Mouse (Mus musculus): ENCODE measurements at regions not wholly inside any gene's neighbourhood (a gene's known extent, or its start where the extent isn't known, plus 50 kb on each side); places are given as distances from the start of the nearest gene placed in this dataset.

DNA sequence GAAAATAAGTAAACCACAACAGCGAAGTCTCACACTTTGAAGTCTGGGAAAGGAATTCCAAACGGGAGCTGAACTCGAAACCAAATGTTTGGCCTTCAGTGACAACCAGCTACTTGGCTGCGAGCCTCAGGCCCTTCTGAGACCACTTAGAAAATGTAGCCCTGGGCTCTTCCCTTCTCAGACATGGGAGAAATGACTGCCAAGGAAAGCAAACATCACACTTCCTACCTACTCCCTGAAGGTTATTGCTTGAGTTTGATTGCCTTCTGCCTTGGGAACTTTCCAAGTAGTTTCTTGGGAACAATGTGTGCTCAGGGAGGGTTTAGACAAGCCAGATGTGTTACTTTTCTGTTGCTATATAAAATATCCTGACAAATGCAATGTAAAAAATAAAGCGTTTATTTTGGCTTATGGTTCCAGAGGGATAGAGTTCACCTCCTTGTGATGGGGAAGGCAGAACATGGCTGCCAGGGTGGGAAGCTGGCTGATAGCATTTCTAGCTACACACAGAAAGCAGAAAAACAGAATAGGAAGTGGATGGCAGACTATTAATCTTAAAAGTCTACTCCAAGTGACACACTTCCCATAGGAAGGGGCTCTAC, 194.8 kb upstream of the Rack1 start:
- peak; percentile 27 for DNase-seq (ENCODE audit: low spot score)

DNA sequence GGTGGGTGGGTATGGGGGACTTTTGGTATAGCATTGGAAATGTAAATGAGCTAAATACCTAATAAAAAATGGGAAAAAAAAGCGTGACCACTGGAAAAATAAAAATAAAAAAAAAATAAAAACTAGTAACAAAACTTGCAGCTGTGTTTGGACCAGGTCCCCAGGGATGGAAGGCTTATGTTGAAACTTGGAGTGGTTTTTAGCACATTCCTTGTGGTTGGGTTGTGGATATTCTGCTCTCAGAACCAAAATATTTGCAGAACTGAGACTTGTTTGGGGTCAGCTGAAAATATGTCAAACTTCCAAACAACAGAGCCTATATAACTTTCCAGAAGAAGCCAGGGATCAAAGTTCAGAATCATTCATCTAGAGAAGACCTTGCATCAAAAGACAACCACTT, 199.0 kb upstream of the Rack1 start:
- no peak for DNase-seq (ENCODE audit: low spot score)

DNA sequence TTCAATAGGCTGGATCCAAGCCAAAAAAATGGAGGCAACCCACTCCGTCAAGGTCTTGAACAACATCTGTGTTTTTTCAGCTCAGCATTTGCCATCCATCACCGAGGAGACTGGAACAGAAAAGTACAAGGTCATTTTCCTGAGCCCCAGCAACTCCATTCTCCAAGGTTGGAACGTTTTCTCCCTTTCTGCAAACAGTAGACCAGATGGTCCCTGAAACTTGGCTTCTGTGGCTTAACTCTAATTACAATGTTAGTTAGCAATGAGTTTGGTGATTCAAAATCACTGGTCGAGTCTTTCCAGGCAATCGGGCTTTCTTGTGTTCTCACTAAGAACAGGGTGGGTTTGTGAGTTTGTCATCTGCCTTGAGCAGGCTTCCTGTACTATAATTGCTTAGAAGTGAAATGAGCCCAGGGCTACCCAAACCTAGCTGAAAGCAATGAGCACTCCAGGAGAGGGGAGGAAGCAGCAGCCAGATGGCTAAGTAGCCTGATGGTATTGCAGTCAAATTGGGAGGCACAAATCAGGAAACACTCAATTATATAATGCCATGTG, 200.5 kb upstream of the Rack1 start:
- DNase-seq (ENCODE audit: low spot score) = no peak

DNA sequence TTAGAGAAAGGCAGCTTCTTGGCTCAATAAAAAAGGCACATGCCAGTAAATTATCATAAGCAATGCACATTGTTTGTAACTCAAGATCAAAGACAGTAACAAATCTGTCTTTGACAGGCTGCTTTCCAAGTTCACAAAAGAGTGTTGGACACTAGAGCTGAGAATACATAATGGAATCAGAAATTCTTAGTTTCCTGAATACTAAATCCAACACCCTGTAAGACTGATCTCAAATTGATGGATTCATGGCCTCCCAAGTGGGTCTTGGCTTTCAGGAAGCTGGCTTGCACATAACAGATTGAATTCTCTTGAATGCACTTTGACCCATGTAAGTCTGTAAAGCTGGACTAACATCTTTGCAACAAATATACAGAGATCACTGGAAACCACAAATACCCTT, 201.1 kb upstream of the Rack1 start:
- DNase-seq (ENCODE audit: low spot score) = no peak

DNA sequence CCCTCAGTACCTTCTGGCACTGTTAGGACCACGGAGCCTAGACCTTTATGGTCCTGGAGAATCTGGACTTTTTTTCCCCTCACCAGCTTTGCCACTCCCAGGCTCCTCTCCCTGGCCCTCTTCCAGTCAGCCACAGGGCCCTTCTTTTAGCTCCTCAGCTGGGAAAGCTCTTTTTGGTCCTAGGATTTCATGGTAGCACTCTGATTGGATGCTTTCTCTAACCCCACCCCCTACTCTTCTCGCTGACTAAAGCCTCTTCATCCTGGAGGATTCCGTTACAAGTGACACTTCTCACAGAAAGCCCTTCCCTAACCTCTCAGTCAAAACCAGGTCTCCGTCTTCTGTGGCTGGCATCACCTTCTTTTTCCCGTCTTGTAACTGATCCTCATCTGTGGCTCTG, 205.7 kb upstream of the Rack1 start:
- DNase-seq (ENCODE audit: low spot score) = no peak

DNA sequence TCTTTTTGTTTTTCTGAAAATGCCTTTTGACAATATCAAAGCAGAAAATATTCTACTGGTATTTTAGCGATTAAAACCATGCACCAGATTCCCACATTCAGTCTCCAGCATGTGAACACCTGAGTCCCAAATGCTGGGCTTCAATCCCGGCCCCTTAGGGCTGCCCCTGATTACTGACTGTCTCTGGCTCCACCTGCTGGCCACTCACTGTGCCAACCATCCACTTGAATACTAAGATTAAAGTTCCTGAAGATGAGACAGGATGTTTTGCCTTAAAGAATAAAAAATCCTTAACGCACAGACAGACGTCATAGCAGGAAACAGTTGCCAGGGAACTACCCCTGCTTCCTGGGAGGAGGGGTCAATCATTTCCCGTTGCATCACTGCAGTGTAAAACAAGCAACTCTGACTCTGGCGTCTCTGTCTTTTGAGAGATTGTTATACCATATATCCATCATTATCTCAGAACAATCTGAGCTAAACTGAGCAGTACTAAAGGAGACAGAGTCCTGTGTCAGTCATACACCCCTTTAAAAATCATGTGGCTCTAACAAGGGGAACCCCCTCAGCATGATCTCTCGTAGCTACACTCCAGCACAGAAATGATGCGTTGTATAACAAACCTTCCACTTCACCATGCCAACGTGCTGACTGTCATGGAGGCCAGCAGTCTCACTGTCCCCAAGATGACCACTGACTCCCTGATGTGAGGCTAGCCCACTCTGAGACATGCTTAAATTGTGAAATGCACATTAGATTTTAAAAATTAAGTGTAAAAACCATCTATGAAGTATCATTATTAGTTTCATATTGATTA, 211.1 kb upstream of the Rack1 start:
- DNase-seq (ENCODE audit: low spot score) = peak; percentile 59

DNA sequence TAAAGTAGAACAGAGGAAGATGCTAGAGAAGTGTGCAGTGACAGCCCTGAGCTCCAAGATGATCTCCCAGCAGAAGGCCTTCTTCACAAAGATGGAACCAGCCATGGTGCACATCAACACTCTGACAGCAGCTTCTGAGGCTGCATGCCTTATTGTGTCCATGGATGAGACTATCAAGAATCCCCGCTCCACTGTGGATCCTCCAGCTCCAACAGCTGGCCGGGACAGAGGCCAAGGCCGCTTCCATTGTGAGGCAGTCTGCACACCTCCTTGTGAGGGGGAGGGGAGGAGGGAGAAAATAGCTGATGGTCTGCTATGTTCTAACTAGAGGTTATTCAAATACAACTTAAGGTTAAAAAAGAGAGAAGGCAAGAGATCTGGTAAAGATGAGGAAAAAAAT, 231.4 kb upstream of the Rack1 start:
- DNase-seq (ENCODE audit: low spot score) = peak; percentile 9

DNA sequence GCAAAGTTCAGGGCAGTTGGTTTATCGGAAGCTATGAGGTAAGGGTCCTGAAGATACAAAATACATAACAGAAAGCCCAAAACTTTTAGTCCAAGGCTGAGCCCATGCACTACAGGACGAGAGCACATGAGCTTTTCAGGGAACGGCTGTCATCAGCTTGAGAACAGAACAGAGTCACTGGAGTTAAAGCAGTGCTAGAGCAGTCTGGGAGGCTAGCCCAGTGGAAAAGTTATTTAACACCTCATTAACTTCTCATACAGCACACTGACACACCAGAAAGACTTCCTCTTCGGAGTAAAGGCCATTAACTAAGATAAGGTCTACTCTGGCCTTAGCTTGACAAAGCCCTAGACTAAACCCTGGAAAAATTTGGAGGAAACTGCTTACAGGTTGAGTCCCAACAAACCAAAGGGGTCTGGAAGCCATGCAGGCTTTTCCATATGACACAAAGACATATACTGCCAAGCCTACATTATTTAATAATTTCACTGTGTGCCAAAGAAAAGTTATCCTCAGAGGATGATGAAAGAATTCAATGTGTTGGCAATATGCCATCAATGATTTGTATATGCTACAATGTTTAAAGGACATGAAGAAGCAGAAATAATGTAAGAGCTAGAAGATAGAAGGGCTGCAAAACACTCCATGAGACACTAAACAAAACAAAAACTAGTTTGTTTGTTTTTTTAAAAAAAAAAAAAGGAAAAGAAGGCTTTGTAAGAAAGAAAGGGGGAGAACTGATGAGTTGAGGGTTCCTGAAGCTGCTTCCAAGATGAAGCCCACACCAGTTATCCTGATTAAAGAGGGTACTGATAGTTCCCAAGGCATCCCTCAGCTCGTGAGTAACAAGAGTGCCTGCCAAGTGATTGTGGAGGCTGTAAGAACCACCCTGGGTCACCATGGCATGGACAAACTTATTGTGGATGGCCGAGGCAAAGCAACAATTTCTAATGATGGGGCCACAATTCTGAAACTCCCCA, 232.3 kb upstream of the Rack1 start:
- DNase-seq (ENCODE audit: low spot score) = no peak

DNA sequence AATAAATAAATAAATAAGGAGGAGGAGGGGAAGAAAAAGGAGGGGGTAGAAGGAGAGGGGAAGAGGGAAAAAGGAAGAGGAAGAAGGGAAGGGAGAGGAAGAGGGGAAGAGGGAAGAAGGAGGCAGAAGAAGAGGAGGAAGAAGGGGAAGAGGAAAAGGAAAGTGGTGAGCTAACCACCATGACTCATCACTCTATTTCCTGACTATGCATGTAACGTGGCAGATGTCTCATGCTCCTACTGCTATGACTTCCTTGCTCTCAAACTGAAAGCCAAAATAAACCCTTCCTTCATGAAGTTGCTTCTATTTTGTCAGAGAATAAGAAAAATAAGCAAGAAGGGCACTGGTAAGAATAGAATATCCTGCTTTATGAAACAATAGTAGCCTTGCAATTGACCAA, 242.1 kb upstream of the Rack1 start:
- DNase-seq (ENCODE audit: low spot score) = no peak

DNA sequence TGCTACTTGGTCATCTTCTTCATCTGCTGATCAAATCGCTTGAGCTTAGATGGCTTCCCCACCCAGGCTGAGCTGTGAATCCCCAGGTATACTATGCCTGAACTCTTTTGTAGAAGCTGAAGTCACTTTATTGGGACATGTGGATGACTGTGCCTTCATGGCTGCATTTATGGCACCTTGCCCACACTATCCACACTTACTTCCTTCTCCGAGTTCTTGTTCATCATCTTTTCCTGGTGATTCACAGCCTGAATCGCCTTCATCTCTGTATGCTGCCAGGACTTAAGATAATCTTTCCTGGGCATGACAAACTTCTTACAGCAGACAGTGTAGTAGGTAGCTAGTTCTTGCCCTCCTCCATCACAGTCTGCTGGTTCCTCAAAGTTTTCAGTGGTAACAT, 248.1 kb upstream of the Rack1 start:
- DNase-seq (ENCODE audit: low spot score) = no peak

DNA sequence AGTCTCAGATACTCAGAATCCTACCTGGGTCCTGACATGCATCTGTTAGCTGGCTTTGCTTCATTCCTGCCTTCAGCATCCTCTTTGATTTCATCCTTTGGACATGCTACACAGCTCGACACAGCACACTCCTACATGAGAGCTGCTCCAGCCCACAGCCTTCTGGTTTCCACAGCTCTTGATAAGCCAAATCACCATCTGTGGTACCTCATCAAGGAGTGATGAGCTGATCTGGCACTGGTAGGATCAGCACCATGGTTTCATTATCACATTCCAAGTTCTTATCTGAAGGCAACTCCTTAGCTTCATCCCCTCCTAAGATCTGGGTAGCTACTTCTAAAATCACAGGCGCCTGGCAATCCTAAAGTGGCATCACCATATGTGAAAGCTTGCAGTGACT, 248.9 kb upstream of the Rack1 start:
- DNase-seq (ENCODE audit: low spot score) = no peak

DNA sequence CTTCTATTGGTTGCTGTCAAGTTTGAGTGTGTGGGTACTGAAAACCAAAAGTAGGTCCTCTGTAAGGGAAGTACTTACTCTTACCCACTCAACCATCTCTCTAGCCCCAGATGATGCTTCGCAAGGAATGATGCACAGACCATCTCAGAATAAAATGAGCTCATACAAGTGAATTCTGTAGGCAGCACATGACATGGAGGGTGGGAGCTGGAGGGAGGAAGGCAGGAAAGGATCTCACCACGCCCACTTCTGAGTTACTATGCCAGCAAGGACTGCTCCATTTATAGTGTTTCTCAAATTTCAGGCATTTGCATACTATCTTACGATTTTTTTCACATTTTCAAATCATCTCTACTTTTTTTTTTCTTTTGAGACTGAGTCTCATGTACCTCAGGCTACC, 273.8 kb upstream of the Rack1 start:
- DNase-seq (ENCODE audit: low spot score) = no peak

DNA sequence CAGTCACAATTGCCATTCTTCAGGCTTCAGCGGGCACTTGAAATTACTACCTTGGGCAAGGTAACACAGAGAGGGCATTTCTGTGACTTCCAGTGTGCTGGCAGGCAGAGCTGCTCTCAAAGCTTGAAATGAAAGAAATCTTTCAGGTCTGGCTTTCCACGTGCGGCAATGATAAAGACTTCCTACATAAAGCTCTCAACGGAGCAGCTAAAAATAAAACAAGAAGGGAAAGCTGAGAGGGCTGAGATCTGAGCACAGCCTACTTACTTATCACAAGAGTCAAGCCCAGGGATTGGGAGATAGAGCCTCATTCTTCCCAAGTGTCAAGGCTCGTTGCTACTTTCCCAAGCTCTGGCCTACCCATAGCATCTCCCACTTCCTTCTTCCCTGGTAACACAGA, 274.6 kb upstream of the Rack1 start:
- no peak for DNase-seq (ENCODE audit: low spot score)

DNA sequence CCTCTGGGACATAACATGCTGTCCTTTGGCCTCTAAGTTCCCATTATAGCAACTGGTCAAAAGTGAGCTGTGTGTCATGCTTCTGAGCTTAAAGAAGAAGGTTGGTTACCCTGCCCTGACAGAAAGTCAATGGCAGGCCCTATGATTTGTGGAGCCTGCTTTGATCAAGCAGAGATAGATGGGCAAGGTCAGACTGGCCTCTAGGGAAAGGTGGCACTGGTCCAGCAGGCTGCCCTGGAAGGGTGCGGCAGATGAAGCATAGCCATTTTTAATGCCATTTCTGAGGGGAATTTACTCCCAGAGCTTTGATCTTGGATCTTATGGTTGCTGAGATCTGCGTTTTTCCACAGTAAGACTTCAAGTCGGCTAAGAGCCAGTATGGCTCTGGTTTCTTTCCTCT, 293.2 kb upstream of the Rack1 start:
- peak; percentile 37 for DNase-seq (ENCODE audit: low spot score)

DNA sequence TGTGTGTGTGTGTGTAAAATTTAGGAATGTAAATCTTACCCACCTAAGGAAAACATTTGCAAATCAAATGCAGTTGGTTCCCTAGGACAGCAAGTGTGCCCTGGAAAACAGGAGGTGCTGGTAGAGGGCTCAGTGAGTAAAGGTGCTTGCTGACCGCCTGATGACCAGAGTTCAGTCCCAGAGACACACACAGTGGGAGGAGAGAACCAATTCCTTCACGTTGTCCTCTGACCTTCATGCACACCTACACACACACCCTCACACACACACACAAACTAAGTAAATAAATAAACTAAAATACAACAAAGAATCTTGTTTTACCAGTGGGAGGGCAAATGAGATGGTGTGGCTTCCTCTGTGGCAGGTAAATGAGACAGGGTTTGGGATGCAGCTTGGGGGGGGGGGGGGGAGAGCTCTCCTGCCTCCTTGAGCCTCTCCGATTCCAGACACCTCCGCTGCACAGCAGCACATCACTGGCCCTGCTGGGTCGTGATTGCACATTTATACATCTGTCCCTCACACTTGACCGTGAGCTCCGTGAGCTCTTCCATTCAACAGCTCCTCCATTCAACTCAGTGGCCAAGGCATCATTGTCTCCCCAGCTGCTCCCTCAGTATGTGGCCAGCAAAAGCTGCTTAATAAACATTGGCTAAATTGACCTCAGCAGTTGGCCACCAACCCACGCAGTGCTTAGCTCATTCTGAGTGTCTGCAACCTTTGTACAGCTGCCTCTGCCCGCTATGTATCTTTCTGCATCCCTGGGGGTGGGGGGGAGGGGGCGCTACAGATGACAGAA, 297.9 kb upstream of the Rack1 start:
- no peak for DNase-seq (ENCODE audit: low spot score)

DNA sequence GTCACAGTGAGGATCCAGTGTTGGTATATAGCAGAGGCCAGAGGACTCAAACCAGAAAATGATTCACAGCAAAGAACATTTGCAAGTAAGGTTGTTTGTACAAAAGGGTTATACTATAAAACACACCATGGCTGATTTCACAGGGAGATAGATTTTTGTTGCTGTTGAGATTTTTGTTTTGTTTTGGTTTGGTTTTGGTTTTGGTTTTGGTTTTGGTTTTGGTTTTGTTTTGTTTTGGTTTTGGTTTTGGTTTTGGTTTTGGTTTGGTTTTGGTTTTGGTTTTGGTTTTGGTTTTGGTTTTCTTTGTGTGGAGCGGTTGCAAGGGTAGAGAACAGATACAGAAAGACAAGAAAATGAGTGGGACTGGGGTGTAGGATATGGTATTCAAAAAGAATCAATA, 301.1 kb upstream of the Rack1 start:
- no peak for DNase-seq (ENCODE audit: low spot score)

DNA sequence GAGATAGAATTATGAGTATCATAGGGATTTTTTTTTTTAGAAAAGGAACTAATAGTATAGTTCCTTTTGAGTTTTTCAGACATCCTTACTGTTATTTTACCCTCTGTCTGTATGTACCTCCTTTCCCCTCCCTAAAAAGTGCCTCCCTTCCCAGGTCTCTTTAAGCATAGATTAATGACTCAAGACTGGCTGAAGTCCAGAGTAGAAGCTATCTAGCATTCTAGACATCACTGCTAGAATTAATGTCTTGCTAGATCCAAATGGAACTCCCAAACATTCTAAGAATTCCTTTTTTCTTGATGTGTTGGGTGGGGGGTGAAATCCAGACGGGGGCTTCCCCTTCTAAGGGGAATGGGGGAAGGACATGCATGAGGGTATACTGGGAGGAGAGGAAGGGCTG, 311.8 kb upstream of the Rack1 start:
- no peak for DNase-seq (ENCODE audit: low spot score)

DNA sequence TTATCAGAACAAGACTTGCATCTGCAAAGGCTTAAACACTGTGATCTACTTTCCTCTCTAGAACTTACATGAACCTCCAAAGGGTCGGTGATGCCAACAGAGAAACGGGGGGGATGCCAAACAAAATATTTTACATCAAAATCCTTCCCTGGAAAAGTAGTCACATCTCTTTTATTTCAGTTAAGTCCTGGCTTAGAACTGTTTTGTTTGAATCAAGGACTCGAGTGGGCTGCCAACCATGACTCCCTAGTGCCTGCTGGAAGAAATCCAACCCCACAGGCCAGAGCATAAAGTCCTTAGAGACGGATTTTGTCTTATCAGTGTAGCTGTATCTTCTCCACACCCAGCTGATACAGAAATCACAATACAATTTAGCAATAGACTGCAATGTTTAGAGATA, 336.1 kb upstream of the Rack1 start:
- peak; percentile 8 for DNase-seq (ENCODE audit: low spot score)

DNA sequence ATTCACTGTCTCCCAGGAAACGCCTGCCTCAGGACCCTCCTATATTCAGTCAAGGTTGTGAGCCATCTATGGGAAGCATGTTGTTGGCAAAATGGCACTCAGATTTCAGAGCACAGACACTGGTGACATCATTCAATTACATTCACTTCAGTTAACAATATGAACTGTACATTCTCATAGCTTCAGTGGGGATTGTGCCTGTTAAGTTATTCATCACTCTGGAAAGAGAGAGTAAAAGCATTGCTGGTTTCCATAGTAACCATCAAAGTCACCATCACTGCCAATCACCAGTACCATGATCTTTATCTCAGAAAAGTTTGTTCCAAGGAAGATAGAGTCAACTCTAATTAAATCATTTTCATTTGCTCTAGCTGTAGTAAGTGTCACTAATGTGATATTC, 350.2 kb upstream of the Rack1 start:
- no peak for DNase-seq (ENCODE audit: low spot score)

DNA sequence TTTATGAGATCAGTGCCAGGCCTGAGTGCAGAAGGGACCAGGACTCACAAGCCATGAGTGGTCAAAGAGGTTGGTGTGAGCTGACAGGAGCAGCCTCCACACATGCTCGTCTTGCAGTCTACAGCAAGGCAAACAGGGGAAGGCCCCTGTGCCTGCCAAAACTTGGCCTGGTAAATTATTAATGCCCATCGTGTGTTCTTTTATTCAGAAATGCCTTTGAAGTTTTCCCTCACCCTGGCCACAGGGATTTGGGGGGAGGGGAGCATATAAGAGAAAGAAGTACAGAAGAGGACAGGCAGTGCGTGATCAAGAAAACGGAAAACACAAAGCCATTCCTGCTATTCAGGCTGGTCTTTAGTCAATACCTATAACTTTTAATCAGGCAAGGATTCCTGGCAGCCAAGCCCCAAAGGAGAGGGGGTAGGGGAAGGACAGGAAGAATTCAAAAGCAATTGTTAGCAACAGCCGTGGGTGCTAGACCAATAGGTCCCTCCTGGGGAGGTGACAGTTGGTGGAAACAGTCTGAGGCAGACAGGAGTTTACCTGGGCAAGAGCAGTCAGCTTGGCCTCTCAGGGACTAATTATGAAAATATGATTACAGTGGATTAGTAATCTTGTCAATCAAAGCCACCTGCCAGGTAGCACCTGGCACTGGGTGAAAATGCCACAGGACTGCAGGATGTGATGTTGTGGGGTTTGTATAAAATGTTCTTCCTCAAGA, 357.4 kb upstream of the Rack1 start:
- no peak for DNase-seq (ENCODE audit: low spot score)

DNA sequence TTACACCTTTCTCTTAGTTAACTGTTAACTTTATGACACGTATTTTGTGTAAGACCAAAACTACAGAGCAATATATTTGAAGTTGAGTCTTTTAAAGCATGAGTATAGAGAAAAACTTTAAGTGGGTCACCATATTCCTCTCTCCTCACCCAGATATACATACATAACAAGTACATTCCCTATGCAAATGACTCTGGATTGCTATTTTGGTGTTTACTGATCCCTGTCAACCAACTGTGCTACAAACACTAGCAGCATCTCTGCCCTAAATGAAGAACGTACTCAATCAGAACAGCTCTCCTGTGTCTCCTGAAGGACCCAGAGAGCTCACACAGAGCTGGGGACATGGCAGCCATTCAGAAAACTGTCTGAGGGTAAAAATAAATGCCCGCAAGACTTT, 363.4 kb upstream of the Rack1 start:
- DNase-seq (ENCODE audit: low spot score) = no peak
